Mouse (Mus musculus): Measurements from ENCODE around the gene Usp12. TPM values are rescaled to one million over a fixed set of nuclear protein-coding genes. Genes with fewer than 3 reads are reported as not detected.
A peak's percentile ranks its signal among the peaks of the same experiment; 100 is the strongest.

Usp12 gene
- polyA plus RNA-seq, 1 experiment from 2014 or later, result 13.0 TPM

- Histone ChIP-seq H3K27ac (peak overlapping the region; percentile 90), H3K4me3 (peak overlapping the region; percentile 97), H3K9me3 (no peaks in the 10 kb centered on the region), H3K36me3 (no peaks in the 10 kb centered on the region), H3K4me1 (peaks cover 25% of the 10 kb centered on the region), H3K27me3 (no peaks in the 10 kb centered on the region), H3K4me2 (peak overlapping the region; percentile 66), H3K9ac (peak overlapping the region; percentile 95)
- peak; percentile 66 for ATAC-seq (ENCODE audit: insufficient number of reproducible peaks, insufficient read depth, low FRiP score, low TSS enrichment, low read depth)
- WGBS, result under 1% methylated on average over 74 of the region's 83 CpGs
Observed at GRCm38 (mm10) chr5:146794084-146794852, 538 bp downstream of the Usp12 start.

DNA sequence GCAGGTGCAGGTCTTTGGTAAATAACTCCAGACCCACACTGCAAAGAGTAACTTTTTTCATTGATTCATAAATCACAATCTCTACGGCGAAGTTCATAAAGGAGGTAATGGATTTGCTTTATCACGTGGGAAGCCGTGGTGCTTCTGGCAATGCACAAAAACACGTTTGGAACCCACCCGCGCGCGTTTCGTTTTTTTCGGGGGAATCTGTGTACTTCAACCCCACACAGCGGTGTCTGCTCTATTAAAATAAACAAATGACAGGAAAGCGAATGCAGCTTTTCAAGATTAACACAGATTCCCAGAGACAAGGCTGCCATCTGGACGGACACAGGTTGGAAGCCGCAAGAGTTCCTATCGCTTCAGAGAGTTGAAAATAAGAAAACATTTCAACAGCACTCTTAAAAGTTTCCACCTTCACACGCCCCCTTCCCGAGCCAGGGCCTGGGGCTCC, 1.1 kb downstream of the Usp12 start:
- Histone ChIP-seq H3K36me3 (no peaks in the 10 kb centered on the region), H3K27me3 (no peaks in the 10 kb centered on the region), H3K27ac (peak overlapping the region; percentile 90), H3K9me3 (no peaks in the 10 kb centered on the region), H3K4me2 (peak overlapping the region; percentile 66), H3K4me1 (peaks cover 25% of the 10 kb centered on the region), H3K4me3 (peak overlapping the region; percentile 97), H3K9ac (peak overlapping the region; percentile 95)
- ATAC-seq (ENCODE audit: insufficient number of reproducible peaks, insufficient read depth, low FRiP score, low TSS enrichment, low read depth), result no peak
- WGBS, result 5% methylated on average over 18 of the region's 18 CpGs

- WGBS, result 58% methylated on average over 7 of the region's 7 CpGs
- Histone ChIP-seq H3K4me2 (peak overlapping the region; percentile 66; the same call in 1 of the 2 replicates), H3K9ac (no peak overlapping the region), H3K27me3 (no peaks in the 10 kb centered on the region), H3K4me3 (no peak overlapping the region), H3K36me3 (no peaks in the 10 kb centered on the region), H3K4me1 (peaks cover 25% of the 10 kb centered on the region), H3K9me3 (no peaks in the 10 kb centered on the region), H3K27ac (no peak overlapping the region)
- ATAC-seq (ENCODE audit: insufficient number of reproducible peaks, insufficient read depth, low FRiP score, low TSS enrichment, low read depth), result no peak
Observed at GRCm38 (mm10) chr5:146792140-146792791, 2.5 kb downstream of the Usp12 start.

- Histone ChIP-seq H3K27ac (no peak overlapping the region), H3K4me3 (no peak overlapping the region), H3K27me3 (no peaks in the 10 kb centered on the region), H3K4me2 (0 out of 2 replicates have a peak overlapping the region, but pooled peaks have one; percentile 7), H3K36me3 (no peaks in the 10 kb centered on the region), H3K9me3 (no peaks in the 10 kb centered on the region), H3K9ac (no peak overlapping the region), H3K4me1 (peaks cover 25% of the 10 kb centered on the region)
- no peak for ATAC-seq (ENCODE audit: insufficient number of reproducible peaks, insufficient read depth, low FRiP score, low TSS enrichment, low read depth)
- 70% methylated on average over 8 of the region's 8 CpGs for WGBS
Observed at GRCm38 (mm10) chr5:146790944-146791343, 3.9 kb downstream of the Usp12 start.

- Histone ChIP-seq H3K9me3 (no peaks in the 10 kb centered on the region), H3K4me3 (no peak overlapping the region), H3K36me3 (no peaks in the 10 kb centered on the region), H3K4me1 (peaks cover 25% of the 10 kb centered on the region), H3K9ac (no peak overlapping the region), H3K4me2 (no peak overlapping the region), H3K27ac (no peak overlapping the region), H3K27me3 (no peaks in the 10 kb centered on the region)
- WGBS, result 78% methylated on average over 9 of the region's 9 CpGs
- ATAC-seq (ENCODE audit: insufficient number of reproducible peaks, insufficient read depth, low FRiP score, low TSS enrichment, low read depth), result no peak
Observed at GRCm38 (mm10) chr5:146789413-146789812, 5.4 kb downstream of the Usp12 start.

GRCm38 (mm10) chr5:146786123-146786522, 8.7 kb downstream of the Usp12 start:
- H3K4me3 ChIP-seq, result no peak overlapping the region
- H3K36me3 ChIP-seq, result no peaks in the 10 kb centered on the region
- no peaks in the 10 kb centered on the region for H3K9me3 ChIP-seq
- peaks cover 2% of the 10 kb centered on the region for H3K4me1 ChIP-seq
- WGBS, result 84% methylated on average over 8 of the region's 8 CpGs
- H3K9ac ChIP-seq, result no peak overlapping the region
- no peak overlapping the region for H3K27ac ChIP-seq
- no peaks in the 10 kb centered on the region for H3K27me3 ChIP-seq
- no peak overlapping the region for H3K4me2 ChIP-seq
- no peak for ATAC-seq (ENCODE audit: insufficient number of reproducible peaks, insufficient read depth, low FRiP score, low TSS enrichment, low read depth)

- no peak overlapping the region for H3K4me2 ChIP-seq
- H3K4me1 ChIP-seq, result 0 out of 2 replicates have a peak, but pooled peaks cover 4% of the 10 kb centered on the region
- no peak overlapping the region for H3K4me3 ChIP-seq
- no peak overlapping the region for H3K9ac ChIP-seq
- H3K27ac ChIP-seq, result no peak overlapping the region
- no peaks in the 10 kb centered on the region for H3K9me3 ChIP-seq
- H3K36me3 ChIP-seq, result no peaks in the 10 kb centered on the region
- 87% methylated on average over 10 of the region's 10 CpGs for WGBS
- no peaks in the 10 kb centered on the region for H3K27me3 ChIP-seq
- no peak for ATAC-seq (ENCODE audit: insufficient number of reproducible peaks, insufficient read depth, low FRiP score, low TSS enrichment, low read depth)
Observed at GRCm38 (mm10) chr5:146783891-146784290, 10.9 kb downstream of the Usp12 start.

DNA sequence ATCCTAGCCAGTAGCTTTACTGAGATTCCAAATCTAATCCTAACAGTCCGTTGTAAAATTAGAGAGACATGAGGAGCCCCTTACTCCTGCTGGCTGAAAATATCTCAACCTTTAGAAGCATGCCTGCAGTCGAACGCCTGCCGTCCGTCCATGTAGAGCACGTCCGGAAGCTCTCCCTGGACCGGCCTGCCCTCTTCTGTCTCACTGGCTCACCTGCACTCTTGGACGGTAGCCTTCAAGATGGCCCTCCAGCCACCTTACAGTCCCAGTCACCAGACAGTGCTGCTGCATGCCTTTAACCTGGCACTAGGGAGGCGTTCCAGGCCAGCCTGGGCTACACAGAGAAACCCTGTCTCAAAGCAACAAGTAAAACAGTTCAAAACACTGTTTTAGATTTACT, 11.5 kb downstream of the Usp12 start:
- 90% methylated on average over 10 of the region's 10 CpGs for WGBS
- Histone ChIP-seq H3K4me1 (0 out of 2 replicates have a peak, but pooled peaks cover 4% of the 10 kb centered on the region), H3K27ac (no peak overlapping the region), H3K36me3 (no peaks in the 10 kb centered on the region), H3K4me3 (no peak overlapping the region), H3K9me3 (no peaks in the 10 kb centered on the region), H3K9ac (no peak overlapping the region), H3K4me2 (no peak overlapping the region), H3K27me3 (no peaks in the 10 kb centered on the region)
- ATAC-seq (ENCODE audit: insufficient number of reproducible peaks, insufficient read depth, low FRiP score, low TSS enrichment, low read depth), result no peak

DNA sequence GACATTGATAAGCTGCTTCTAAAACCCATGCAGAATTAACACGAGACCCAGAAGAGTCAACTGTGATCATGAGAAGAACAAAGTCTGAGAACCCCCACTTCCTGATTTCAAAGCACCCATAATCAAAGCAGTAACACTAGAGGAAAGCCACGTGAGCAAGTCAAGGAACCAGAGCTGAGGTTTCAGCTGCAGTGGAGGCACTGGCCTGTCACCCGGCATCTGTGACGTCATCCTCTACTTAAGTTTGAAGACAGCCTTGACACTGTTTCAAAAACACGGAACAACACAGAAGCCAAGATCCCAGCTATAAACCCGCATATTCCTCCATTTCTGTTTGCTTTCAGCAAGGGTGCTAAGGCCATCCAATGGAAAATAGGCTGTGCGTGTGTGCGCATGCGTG, 13.1 kb downstream of the Usp12 start:
- Histone ChIP-seq H3K27ac (no peak overlapping the region), H3K27me3 (no peaks in the 10 kb centered on the region), H3K4me1 (0 out of 2 replicates have a peak, but pooled peaks cover 4% of the 10 kb centered on the region), H3K4me3 (no peak overlapping the region), H3K9ac (no peak overlapping the region), H3K9me3 (no peaks in the 10 kb centered on the region), H3K36me3 (no peaks in the 10 kb centered on the region), H3K4me2 (no peak overlapping the region)
- WGBS, result 78% methylated on average over 9 of the region's 9 CpGs
- ATAC-seq (ENCODE audit: insufficient number of reproducible peaks, insufficient read depth, low FRiP score, low TSS enrichment, low read depth), result no peak

DNA sequence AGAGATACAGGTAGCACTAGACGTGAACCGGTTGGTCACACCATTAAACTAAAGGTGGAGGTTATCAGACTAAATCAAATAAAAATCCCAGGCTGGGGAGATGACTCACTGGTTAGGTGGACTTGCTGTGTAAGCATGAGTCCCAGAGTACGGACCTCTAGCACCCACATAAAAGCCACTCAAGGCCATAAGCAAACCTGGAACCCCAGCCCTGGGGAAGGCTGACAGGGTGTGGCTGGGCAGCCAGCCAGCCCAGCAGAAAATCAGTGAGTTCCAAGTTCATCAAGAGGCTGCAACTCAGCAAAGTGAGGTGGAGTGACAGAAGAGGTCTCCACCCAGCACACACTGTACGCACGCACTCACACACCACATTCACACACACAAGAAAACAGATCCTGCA, 14.9 kb downstream of the Usp12 start:
- no peaks in the 10 kb centered on the region for H3K9me3 ChIP-seq
- no peak overlapping the region for H3K4me2 ChIP-seq
- no peaks in the 10 kb centered on the region for H3K27me3 ChIP-seq
- H3K4me3 ChIP-seq, result no peak overlapping the region
- H3K9ac ChIP-seq, result no peak overlapping the region
- WGBS, result 89% methylated on average over 5 of the region's 5 CpGs
- no peak for ATAC-seq (ENCODE audit: insufficient number of reproducible peaks, insufficient read depth, low FRiP score, low TSS enrichment, low read depth)
- no peaks in the 10 kb centered on the region for H3K36me3 ChIP-seq
- 0 out of 2 replicates have a peak, but pooled peaks cover 4% of the 10 kb centered on the region for H3K4me1 ChIP-seq
- no peak overlapping the region for H3K27ac ChIP-seq

GRCm38 (mm10) chr5:146776988-146777639, 17.7 kb downstream of the Usp12 start:
- no peak overlapping the region for H3K27ac ChIP-seq
- no peaks in the 10 kb centered on the region for H3K9me3 ChIP-seq
- H3K4me2 ChIP-seq, result no peak overlapping the region
- H3K9ac ChIP-seq, result no peak overlapping the region
- H3K4me1 ChIP-seq, result 0 out of 2 replicates have a peak, but pooled peaks cover 4% of the 10 kb centered on the region
- no peak for ATAC-seq (ENCODE audit: insufficient number of reproducible peaks, insufficient read depth, low FRiP score, low TSS enrichment, low read depth)
- 88% methylated on average over 13 of the region's 13 CpGs for WGBS
- H3K27me3 ChIP-seq, result no peaks in the 10 kb centered on the region
- H3K36me3 ChIP-seq, result no peaks in the 10 kb centered on the region
- no peak overlapping the region for H3K4me3 ChIP-seq

Measured in embryonic facial prominence, embryonic 13.5 days (tissue).